Mouse (Mus musculus) stomach, postnatal 0 days (tissue): ENCODE data around the gene D630039A03Rik. TPM values are rescaled to one million over a fixed set of nuclear protein-coding genes. Genes with fewer than 3 reads are reported as not detected.
"Not testable (repeated sequence)": the region's sequence is repeated elsewhere in the genome, so short reads cannot be mapped to it uniquely, and the experiment has no call there.

ENCODE experiments used
- ATAC-seq: fragments of 200-750 bp; cut with Nextera tagmentation; 2 replicates; pipeline ENCODE4 v1.8.0; 2017; ENCODE audit not compliant: low FRiP score, low TSS enrichment
- DNase-seq: peaks from one replicate; pipeline ENCODE4 v3.0.0-alpha.2; 2016; ENCODE audit warnings: low spot score
- H3K27ac ChIP-seq: fragments of 300-500 bp; sonication (generic); replicated peaks from 2 replicates; pipeline ENCODE4 v1.5.1; 2014; ENCODE audit warnings: mild to moderate bottlenecking, control low read depth
- H3K27me3 ChIP-seq: fragments of 300-500 bp; sonication (generic); 2 replicates; pipeline ENCODE4 v1.6.1; 2014; ENCODE audit warnings: low read length; ENCODE audit not compliant: control insufficient read depth, insufficient read depth
- H3K36me3 ChIP-seq: fragments of 300-500 bp; sonication (generic); 2 replicates; pipeline ENCODE4 v1.6.1; 2014; ENCODE audit warnings: low read length, mixed read lengths; ENCODE audit not compliant: control insufficient read depth, insufficient read depth
- H3K4me1 ChIP-seq: fragments of 300-500 bp; sonication (generic); replicated peaks from 2 replicates; pipeline ENCODE4 v1.6.1; 2014; ENCODE audit warnings: antibody characterized with exemption; ENCODE audit not compliant: control insufficient read depth, insufficient read depth
- H3K4me2 ChIP-seq: fragments of 300-500 bp; sonication (generic); replicated peaks from 2 replicates; pipeline ENCODE4 v1.6.1; 2014; ENCODE audit warnings: low read depth, mild to moderate bottlenecking, control low read depth, moderate library complexity
- H3K4me3 ChIP-seq: fragments of 300-500 bp; sonication (generic); 2 replicates; pipeline ENCODE4 v1.5.1; 2014; ENCODE audit warnings: low read depth, low read length, control low read depth
- H3K9ac ChIP-seq: fragments of 300-500 bp; sonication (generic); 2 replicates; pipeline ENCODE4 v1.6.1; 2014; ENCODE audit warnings: mild to moderate bottlenecking, low read length, control low read depth, mixed read lengths
- H3K9me3 ChIP-seq: fragments of 300-500 bp; sonication (generic); 2 replicates; pipeline ENCODE4 v1.6.1; 2016; ENCODE audit warnings: low read length; ENCODE audit not compliant: control insufficient read depth
- CTCF ChIP-seq: IDR thresholded peaks from 2 replicates; pipeline ENCODE4 v1.5.1; 2016; ENCODE audit warnings: antibody characterized with exemption, low read depth, mild to moderate bottlenecking, moderate library complexity
- EP300 ChIP-seq: optimal IDR thresholded peaks from 2 replicates; pipeline ENCODE3; 2016; ENCODE audit warnings: antibody characterized with exemption
- WGBS: fragments of 180-500 bp; shearing (Covaris S2); extraction: QIAGEN DNeasy Blood & Tissue Kit; methylation state at CpG from one replicate; pipeline ENCODE4 v1.1.7; 2014; 5-methylcytosine and 5-hydroxymethylcytosine counted together
- polyA plus RNA-seq: library from polyadenylated mRNA; unstranded; fragments of >200 nt; fragmentation: Nextera tagmentation; extraction: Ambion mirVana; gene quantifications from 2 replicates; pipeline ENCODE4 v1.2.1, GENCODE M21; 2015

The D630039A03Rik gene
- polyA plus RNA-seq, 1 experiment from 2014 or later: 12.7 TPM

DNA sequence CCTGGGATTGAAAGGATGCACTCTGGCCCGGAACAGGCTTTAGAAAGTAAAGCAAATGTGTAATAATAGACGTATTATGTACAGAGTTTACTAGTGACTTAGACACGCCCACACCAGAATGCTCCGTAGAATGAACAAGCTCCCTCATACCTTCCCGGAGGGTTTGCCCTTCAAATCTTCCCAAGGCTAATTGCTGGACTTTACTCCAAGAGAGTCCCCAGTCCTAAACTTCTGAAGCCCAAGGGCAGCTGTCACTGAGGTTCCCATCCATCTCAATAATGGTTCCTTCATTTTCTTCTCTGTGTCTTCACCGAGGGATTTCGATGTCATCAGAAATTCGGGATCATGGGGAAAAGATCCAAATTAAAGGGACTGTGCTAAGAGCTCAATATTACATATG, 26.3 kb downstream of the D630039A03Rik start:
- Histone ChIP-seq H3K36me3 (peaks cover 3% of the 10 kb centered on the region; the same call in 1 of the 2 replicates), H3K4me2 (no peak overlapping the region), H3K4me1 (no peaks in the 10 kb centered on the region), H3K27ac (no peak overlapping the region), H3K9me3 (no peaks in the 10 kb centered on the region), H3K9ac (no peak overlapping the region), H3K4me3 (no peak overlapping the region), H3K27me3 (no peaks in the 10 kb centered on the region)
- peak; percentile 45; the same call in 1 of the 2 replicates for ATAC-seq
- TF ChIP-seq CTCF: no peak
- no peak for DNase-seq
- WGBS: 79% methylated on average over 8 of the region's 8 CpGs

DNA sequence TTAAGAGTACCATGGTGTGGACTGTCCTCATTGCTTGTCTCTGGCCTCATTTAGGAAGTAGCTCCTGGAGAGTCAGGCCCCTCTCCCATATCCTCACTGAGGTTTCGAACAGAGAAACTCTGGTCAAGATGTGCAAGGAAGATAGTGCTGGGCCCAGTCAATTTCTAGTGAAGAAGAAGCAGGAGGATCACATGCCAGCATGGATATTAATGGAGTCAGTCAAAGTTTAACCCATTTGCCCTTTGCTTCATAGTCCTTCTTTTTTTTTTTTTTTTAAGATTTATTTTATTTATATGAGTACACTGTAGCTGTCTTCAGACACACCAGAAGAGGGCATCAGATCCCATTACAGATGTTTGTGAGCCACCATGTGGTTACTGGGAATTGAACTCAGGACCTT, 27.1 kb downstream of the D630039A03Rik start:
- 95% methylated on average over 1 of the region's 1 CpGs for WGBS
- H3K27ac ChIP-seq: not testable (repeated sequence)

DNA sequence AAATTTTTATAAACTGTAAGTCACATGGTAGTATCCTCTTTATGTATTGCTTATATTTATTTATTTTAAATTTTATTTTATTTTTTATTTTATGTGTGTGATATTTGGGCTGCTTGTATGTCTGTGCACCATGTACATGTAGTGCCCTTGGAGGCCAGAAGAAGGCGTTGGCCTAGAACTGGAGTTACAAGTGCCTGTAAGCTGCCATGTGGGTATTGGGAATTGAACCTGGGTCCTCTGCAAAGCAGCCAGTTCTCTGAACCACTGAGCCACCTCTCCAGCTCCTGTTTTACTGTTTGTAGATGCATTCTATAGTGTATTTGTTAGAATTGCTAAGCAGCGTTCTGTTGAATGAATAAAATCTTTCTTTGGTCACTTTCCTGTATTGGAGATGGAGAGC, 27.9 kb downstream of the D630039A03Rik start:
- no peak overlapping the region for H3K4me3 ChIP-seq
- no peak overlapping the region for H3K27ac ChIP-seq
- no peaks in the 10 kb centered on the region for H3K9me3 ChIP-seq
- ATAC-seq: no peak
- H3K4me1 ChIP-seq: no peaks in the 10 kb centered on the region
- no peak overlapping the region for H3K9ac ChIP-seq
- peaks cover 1% of the 10 kb centered on the region; the same call in 1 of the 2 replicates for H3K36me3 ChIP-seq
- 95% methylated on average over 2 of the region's 2 CpGs for WGBS
- TF ChIP-seq CTCF (no peak), EP300 (no peak)
- no peak overlapping the region for H3K4me2 ChIP-seq
- H3K27me3 ChIP-seq: no peaks in the 10 kb centered on the region
- no peak for DNase-seq

More for the DNA sequence above, 27.1 kb downstream of the D630039A03Rik start:
- H3K9ac ChIP-seq, H3K4me2 ChIP-seq, H3K36me3 ChIP-seq, ATAC-seq, H3K4me3 ChIP-seq, H3K4me1 ChIP-seq, H3K27me3 ChIP-seq, DNase-seq, H3K9me3 ChIP-seq: not testable (repeated sequence)

DNA sequence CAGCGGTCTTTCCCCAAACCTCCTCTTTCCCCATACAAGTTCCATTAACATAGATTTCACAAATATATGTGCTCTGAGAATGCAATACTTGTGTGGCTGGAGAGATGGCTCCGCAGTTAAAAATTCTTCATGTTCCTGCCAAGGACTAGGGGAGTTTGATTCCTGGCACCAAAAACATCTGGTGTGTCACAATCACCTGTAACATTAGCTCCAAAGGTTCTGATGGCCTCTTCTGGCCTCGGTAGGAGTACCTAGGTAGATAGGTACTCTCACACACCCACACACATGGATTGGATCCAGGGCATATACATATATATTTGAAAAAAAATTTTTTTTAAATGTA, 29.2 kb downstream of the D630039A03Rik start:
- no peak overlapping the region for H3K27ac ChIP-seq
- no peak overlapping the region for H3K9ac ChIP-seq
- H3K4me3 ChIP-seq: no peak overlapping the region
- no peak for TF ChIP-seq EP300
- TF ChIP-seq CTCF: no peak
- no peaks in the 10 kb centered on the region for H3K36me3 ChIP-seq
- WGBS: 85% methylated on average over 3 of the region's 3 CpGs
- H3K4me2 ChIP-seq: no peak overlapping the region
- H3K4me1 ChIP-seq: no peaks in the 10 kb centered on the region
- no peaks in the 10 kb centered on the region for H3K9me3 ChIP-seq
- DNase-seq (no peak), ATAC-seq (no peak)
- no peaks in the 10 kb centered on the region for H3K27me3 ChIP-seq

DNA sequence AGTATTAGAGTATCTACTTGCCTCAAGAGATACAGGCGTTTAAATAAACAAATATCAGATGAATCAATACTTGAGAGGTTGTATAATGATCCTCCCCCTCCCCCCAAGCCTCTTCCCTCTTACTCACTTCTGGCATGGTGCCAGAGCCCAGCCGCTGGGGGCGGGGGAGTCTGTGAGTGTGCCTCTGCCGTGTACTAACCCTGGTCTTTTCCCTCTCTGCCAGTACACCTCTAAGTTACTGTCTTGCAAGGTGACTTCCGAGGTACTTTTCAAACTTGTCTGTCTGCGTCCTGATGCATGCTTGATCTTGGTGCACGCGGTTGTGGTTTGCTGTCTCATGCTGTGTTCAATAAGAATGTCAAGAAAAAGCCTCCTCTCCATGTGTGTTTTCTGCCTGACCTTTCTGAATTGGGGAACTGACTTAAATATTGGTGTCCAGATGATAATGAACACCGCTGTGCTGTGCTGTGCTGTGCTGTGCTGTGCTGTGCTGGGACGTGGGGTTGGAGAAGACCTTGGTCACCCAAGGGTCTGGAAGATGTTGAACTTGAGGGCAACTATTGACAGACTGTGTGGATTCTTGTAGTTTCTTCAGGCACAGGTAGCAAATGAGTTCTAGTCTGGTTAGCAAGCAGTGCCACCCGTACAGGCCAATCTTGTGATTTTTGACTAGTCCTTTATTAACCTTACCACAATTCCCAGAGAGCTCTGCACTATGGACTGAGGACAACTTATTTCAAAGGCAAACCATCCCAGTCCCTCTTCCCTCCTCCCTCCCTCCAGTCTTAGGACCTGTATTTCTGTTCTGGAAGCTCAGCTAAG, 29.8 kb downstream of the D630039A03Rik start:
- Histone ChIP-seq H3K4me2 (no peak overlapping the region), H3K4me3 (no peak overlapping the region), H3K9ac (no peak overlapping the region), H3K4me1 (no peaks in the 10 kb centered on the region), H3K9me3 (no peaks in the 10 kb centered on the region), H3K27me3 (no peaks in the 10 kb centered on the region), H3K36me3 (no peaks in the 10 kb centered on the region), H3K27ac (no peak overlapping the region)
- 45% methylated on average over 11 of the region's 11 CpGs for WGBS
- TF ChIP-seq EP300 (no peak), CTCF (no peak)
- peak; percentile 34 for DNase-seq
- ATAC-seq: no peak

DNA sequence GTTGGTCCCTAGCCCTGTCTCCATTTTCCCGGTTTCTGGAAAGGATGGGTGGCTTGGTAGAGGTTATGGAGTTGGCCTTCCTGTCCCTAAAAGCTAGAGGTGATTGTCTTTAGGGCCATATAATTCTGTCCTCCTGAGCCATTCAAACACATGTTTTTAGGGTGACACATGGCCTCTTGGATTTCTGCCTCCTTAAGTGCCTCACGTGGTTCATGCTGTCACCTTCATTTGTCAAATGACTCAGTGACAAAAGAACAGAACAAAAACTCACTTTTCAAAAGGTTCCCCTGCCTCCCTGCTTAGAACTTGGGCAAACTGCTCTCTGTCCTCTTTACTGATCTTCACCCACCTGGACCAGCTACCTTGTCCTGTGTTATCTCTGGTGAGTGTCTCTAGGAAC, 30.9 kb downstream of the D630039A03Rik start:
- no peak overlapping the region for H3K9ac ChIP-seq
- no peaks in the 10 kb centered on the region for H3K36me3 ChIP-seq
- DNase-seq (no peak), ATAC-seq (no peak)
- no peaks in the 10 kb centered on the region for H3K4me1 ChIP-seq
- H3K27ac ChIP-seq: no peak overlapping the region
- H3K4me3 ChIP-seq: no peak overlapping the region
- H3K27me3 ChIP-seq: no peaks in the 10 kb centered on the region
- TF ChIP-seq CTCF: no peak
- TF ChIP-seq EP300: no peak
- H3K4me2 ChIP-seq: no peak overlapping the region
- H3K9me3 ChIP-seq: no peaks in the 10 kb centered on the region
- WGBS: 61% methylated on average over 2 of the region's 2 CpGs
